9 mouse cellular contexts compared by ENCODE assay signal in genomic region chr2:160433252-160433651, GRCm38 (mm10).
A peak's percentile ranks its signal among the peaks of the same experiment; 100 is the strongest.
DNase-seq lines count a peak whose midpoint lies in the region; ATAC-seq lines count a peak whose summit lies in the region.
"Had no signal": no experiment of that assay in that cellular context is flagged by ENCODE, and none has a peak within 500 bp of the region (broad histone marks: within the 10 kb centered on the region; RNA-seq: fewer than 3 reads in every experiment).

No protein-coding gene starts in this region.

- H3K4me1 ChIP-seq in midbrain, embryonic 14.5 days (ENCODE audit: control insufficient read depth, insufficient read depth, low read length): no peaks in the 10 kb centered on the region
- H3K4me1 ChIP-seq in midbrain, embryonic 10.5 days: no peaks in the 10 kb centered on the region
- H3K4me1 ChIP-seq in heart, embryonic 10.5 days: peaks cover 19% of the 10 kb centered on the region
- H3K4me1 ChIP-seq in limb, embryonic 13.5 days: peaks cover 7% of the 10 kb centered on the region

- H3K4me2 ChIP-seq in midbrain, embryonic 14.5 days (ENCODE audit: low read length): no peak overlapping the region
- peak overlapping the region; percentile 23; the same call in 1 of the 2 replicates for H3K4me2 ChIP-seq in limb, embryonic 13.5 days (replicated peaks)

- H3K9ac ChIP-seq in midbrain, embryonic 14.5 days (replicated peaks; ENCODE audit: low read length): no peak overlapping the region
- peak overlapping the region; percentile 48; the same call in 1 of the 2 replicates for H3K9ac ChIP-seq in limb, embryonic 13.5 days

- 77% methylated on average over 10 of the region's 10 CpGs for WGBS in midbrain, embryonic 14.5 days
- WGBS in midbrain, embryonic 10.5 days: 80% methylated on average over 10 of the region's 10 CpGs
- 59% methylated on average over 10 of the region's 10 CpGs for WGBS in heart, embryonic 10.5 days
- 13% methylated on average over 10 of the region's 10 CpGs for WGBS in limb, embryonic 13.5 days

- no peaks in the 10 kb centered on the region for H3K36me3 ChIP-seq in midbrain, embryonic 14.5 days (ENCODE audit: control insufficient read depth, insufficient read depth, low read length)
- H3K36me3 ChIP-seq in midbrain, embryonic 10.5 days: no peaks in the 10 kb centered on the region
- no peaks in the 10 kb centered on the region for H3K36me3 ChIP-seq in heart, embryonic 10.5 days
- H3K36me3 ChIP-seq in limb, embryonic 13.5 days: no peaks in the 10 kb centered on the region

- peak; percentile 29 for DNase-seq in midbrain, embryonic 14.5 days
- DNase-seq in midbrain, embryonic 10.5 days (ENCODE audit: low spot score): no peak
- DNase-seq in cerebellum, postnatal 4 days (ENCODE audit: low spot score in 2 of 2): peak; percentile 41 to 76
- DNase-seq in heart, embryonic 10.5 days (ENCODE audit: low spot score): no peak
- DNase-seq in kidney, postnatal 14 days: peak; percentile 83
- DNase-seq in right cerebral cortex, postnatal 14 days: peak; percentile 82
- no peak for DNase-seq in c-Kit-positive CD71-positive TER-119-positive erythroid progenitor cells, embryonic 14.5 days (ENCODE audit: low spot score)

- H3K27me3 ChIP-seq in midbrain, embryonic 14.5 days (ENCODE audit: control insufficient read depth, insufficient read depth, low read length): no peaks in the 10 kb centered on the region
- H3K27me3 ChIP-seq in midbrain, embryonic 10.5 days (ENCODE audit: low read depth, poor library complexity, severe bottlenecking): no peaks in the 10 kb centered on the region
- H3K27me3 ChIP-seq in heart, embryonic 10.5 days (ENCODE audit: insufficient read depth, poor library complexity, severe bottlenecking): peaks cover 3% of the 10 kb centered on the region; the same call in 1 of the 2 replicates
- H3K27me3 ChIP-seq in limb, embryonic 13.5 days: peaks cover 10% of the 10 kb centered on the region

- no peak overlapping the region for H3K4me3 ChIP-seq in midbrain, embryonic 14.5 days (replicated peaks; ENCODE audit: low read depth, low read length)
- H3K4me3 ChIP-seq in midbrain, embryonic 10.5 days: no peak overlapping the region
- H3K4me3 ChIP-seq in heart, embryonic 10.5 days: no peak overlapping the region
- no peak overlapping the region for H3K4me3 ChIP-seq in limb, embryonic 13.5 days
- H3K4me3 ChIP-seq: erythroblast, embryonic 14.5 days had no signal

- H3K27ac ChIP-seq in midbrain, embryonic 14.5 days (replicated peaks; ENCODE audit: low read depth, low read length): no peak overlapping the region
- H3K27ac ChIP-seq in midbrain, embryonic 10.5 days (replicated peaks): no peak overlapping the region; the same call in 1 of the 2 replicates
- peak overlapping the region; percentile 74 for H3K27ac ChIP-seq in heart, embryonic 10.5 days
- H3K27ac ChIP-seq in limb, embryonic 13.5 days: no peak overlapping the region

- ATAC-seq in midbrain, embryonic 14.5 days (ENCODE audit: low FRiP score, low TSS enrichment): no peak
- peak; percentile 71 for ATAC-seq in limb, embryonic 13.5 days (ENCODE audit: low FRiP score, low read depth)

- no peaks in the 10 kb centered on the region for H3K9me3 ChIP-seq in midbrain, embryonic 14.5 days (ENCODE audit: control insufficient read depth, low read length)
- no peaks in the 10 kb centered on the region for H3K9me3 ChIP-seq in midbrain, embryonic 10.5 days (replicated peaks)
- H3K9me3 ChIP-seq in heart, embryonic 10.5 days: no peaks in the 10 kb centered on the region
- no peaks in the 10 kb centered on the region for H3K9me3 ChIP-seq in limb, embryonic 13.5 days

Comparison
In these comparisons a context has a peak if more than half of its experiments do, and no peak if none do; other contexts are left out.
1. DNase-seq: peak in midbrain, embryonic 14.5 days (single experiment), cerebellum, postnatal 4 days (2 of 2), kidney, postnatal 14 days (single experiment) and right cerebral cortex, postnatal 14 days (single experiment); none in midbrain, embryonic 10.5 days (single experiment), heart, embryonic 10.5 days (single experiment) and c-Kit-positive CD71-positive TER-119-positive erythroid progenitor cells, embryonic 14.5 days (single experiment).